Mouse (Mus musculus) hindbrain, embryonic 13.5 days (tissue): Measurements from ENCODE around the gene Lyrm7. TPM values are rescaled to one million over a fixed set of nuclear protein-coding genes. Genes with fewer than 3 reads are reported as not detected.

Experiments used
- ATAC-seq: fragments of 200-750 bp; cut with Nextera tagmentation; 2 replicates; pipeline ENCODE4 v1.8.0; 2017; ENCODE audit warnings: moderate TSS enrichment; ENCODE audit not compliant: low FRiP score
- H3K27ac ChIP-seq: fragments of 300-500 bp; sonication (generic); 2 replicates; pipeline ENCODE4 v1.5.1; 2015; ENCODE audit warnings: inconsistent platforms, mild to moderate bottlenecking, moderate library complexity
- H3K27me3 ChIP-seq: fragments of 300-500 bp; sonication (generic); 2 replicates; pipeline ENCODE4 v1.6.1; 2015; ENCODE audit warnings: mild to moderate bottlenecking, inconsistent platforms
- H3K36me3 ChIP-seq: fragments of 300-500 bp; sonication (generic); 2 replicates; pipeline ENCODE4 v1.6.1; 2015; ENCODE audit warnings: mild to moderate bottlenecking, inconsistent platforms
- H3K4me1 ChIP-seq: fragments of 300-500 bp; sonication (generic); replicated peaks from 2 replicates; pipeline ENCODE4 v1.6.1; 2015; ENCODE audit warnings: inconsistent platforms
- H3K4me2 ChIP-seq: fragments of 300-500 bp; sonication (generic); 2 replicates; pipeline ENCODE4 v1.6.1; 2015; ENCODE audit warnings: inconsistent platforms, mild to moderate bottlenecking, moderate library complexity
- H3K4me3 ChIP-seq: fragments of 300-500 bp; sonication (generic); 2 replicates; pipeline ENCODE4 v1.5.1; 2015; ENCODE audit warnings: mild to moderate bottlenecking, inconsistent platforms
- H3K9ac ChIP-seq: fragments of 300-500 bp; sonication (generic); 2 replicates; pipeline ENCODE4 v1.6.1; 2015; ENCODE audit warnings: mild to moderate bottlenecking, inconsistent platforms
- H3K9me3 ChIP-seq: fragments of 300-500 bp; sonication (generic); 2 replicates; pipeline ENCODE4 v1.6.1; 2016; ENCODE audit warnings: inconsistent platforms
- WGBS: fragments of 180-500 bp; shearing (Covaris S2); methylation state at CpG from one replicate; pipeline ENCODE4 v1.1.7; 2015; 5-methylcytosine and 5-hydroxymethylcytosine counted together
- polyA plus RNA-seq: library from polyadenylated mRNA; unstranded; fragments of >200 nt; fragmentation: Nextera tagmentation; extraction: Ambion mirVana; gene quantifications from 2 replicates; pipeline ENCODE4 v1.2.1, GENCODE M21; 2015

Lyrm7 gene
- 9.1 and 11.7 TPM in 2 replicates for polyA plus RNA-seq

GRCm38 (mm10) chr11:54860256-54861038, at the start of gene Lyrm7:
Lyrm7 (minus strand) TSS chr11:54860916.
- H3K27ac ChIP-seq: peak within 1 kb of the TSS; percentile 95
- H3K4me3 ChIP-seq: peak within 1 kb of the TSS; percentile 54

DNA sequence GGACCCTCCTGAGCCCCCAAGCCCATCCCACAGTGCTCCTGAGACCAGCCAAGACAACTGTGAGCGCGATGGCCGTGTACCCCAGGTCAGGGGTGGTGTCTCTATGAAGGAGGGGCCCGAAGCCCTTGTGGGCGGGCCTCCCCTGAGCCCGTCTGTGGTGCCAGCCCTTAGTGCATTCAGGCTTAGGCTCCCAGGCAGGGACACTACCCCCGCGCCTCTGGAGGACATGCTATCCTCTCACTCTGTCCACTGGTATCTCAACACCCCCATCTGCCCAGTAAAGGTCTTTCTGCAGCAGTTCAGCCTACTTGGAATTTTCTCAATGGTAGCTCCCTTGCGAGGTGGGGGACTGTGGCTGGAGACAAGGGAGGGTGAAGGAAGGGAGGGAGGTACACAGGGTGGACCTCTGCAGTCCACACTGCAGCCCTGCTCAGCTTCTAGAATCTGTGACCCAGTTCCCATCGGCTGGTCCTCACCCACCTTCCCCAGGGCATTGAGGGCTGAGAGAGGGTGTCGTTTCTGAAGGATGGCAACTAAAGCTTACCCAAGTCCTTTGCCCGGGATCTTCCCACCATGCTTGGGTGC, 49.5 kb upstream of the Lyrm7 start:
- 85% methylated on average over 12 of the region's 12 CpGs for WGBS
- Histone ChIP-seq H3K27ac (no peak overlapping the region), H3K4me3 (no peak overlapping the region), H3K9ac (no peak overlapping the region), H3K4me2 (no peak overlapping the region), H3K9me3 (no peaks in the 10 kb centered on the region), H3K27me3 (no peaks in the 10 kb centered on the region), H3K36me3 (peaks cover 65% of the 10 kb centered on the region), H3K4me1 (no peaks in the 10 kb centered on the region)
- ATAC-seq: no peak

More at GRCm38 (mm10) chr11:54860256-54861038, at the start of gene Lyrm7:
- H3K9ac ChIP-seq: peak within 1 kb of the TSS; percentile 78
- H3K4me2 ChIP-seq: peak within 1 kb of the TSS; percentile 65
- no peaks in the 10 kb centered on the region for H3K27me3 ChIP-seq
- no peaks in the 10 kb centered on the region for H3K36me3 ChIP-seq
- peaks cover 19% of the 10 kb centered on the region for H3K4me1 ChIP-seq
- under 1% methylated on average over 42 of the region's 42 CpGs for WGBS
- ATAC-seq: peak; percentile 98
- H3K9me3 ChIP-seq: no peaks in the 10 kb centered on the region

DNA sequence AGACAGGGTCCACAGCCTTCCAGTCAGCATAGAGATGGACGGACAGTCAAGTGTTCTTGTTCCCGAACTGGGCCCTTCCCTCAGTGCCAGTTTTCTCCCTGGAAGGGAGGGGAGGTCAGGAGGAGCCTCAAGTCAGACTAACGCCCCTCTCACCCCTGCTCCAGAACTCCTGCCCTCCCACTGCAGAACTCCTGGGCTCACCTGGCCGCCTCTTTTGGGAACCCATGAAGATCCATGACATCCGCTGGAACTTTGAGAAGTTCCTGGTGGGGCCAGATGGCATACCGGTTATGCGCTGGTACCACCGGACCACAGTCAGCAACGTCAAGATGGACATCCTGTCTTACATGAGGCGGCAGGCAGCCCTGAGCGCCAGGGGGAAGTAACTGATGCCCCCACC, 48.6 kb upstream of the Lyrm7 start:
- H3K27ac ChIP-seq: no peak overlapping the region
- WGBS: 93% methylated on average over 11 of the region's 11 CpGs
- peaks cover 3% of the 10 kb centered on the region; the same call in 1 of the 2 replicates for H3K4me1 ChIP-seq
- H3K4me3 ChIP-seq: no peak overlapping the region
- no peak for ATAC-seq
- H3K9ac ChIP-seq: no peak overlapping the region
- H3K9me3 ChIP-seq: no peaks in the 10 kb centered on the region
- H3K27me3 ChIP-seq: no peaks in the 10 kb centered on the region
- peaks cover 56% of the 10 kb centered on the region for H3K36me3 ChIP-seq
- no peak overlapping the region for H3K4me2 ChIP-seq

GRCm38 (mm10) chr11:54907259-54907658, 46.5 kb upstream of the Lyrm7 start:
- H3K27me3 ChIP-seq: no peaks in the 10 kb centered on the region
- H3K4me1 ChIP-seq: peaks cover 17% of the 10 kb centered on the region
- peaks cover 39% of the 10 kb centered on the region for H3K36me3 ChIP-seq
- no peak overlapping the region for H3K4me2 ChIP-seq
- no peak overlapping the region for H3K9ac ChIP-seq
- no peak for ATAC-seq
- 90% methylated on average over 5 of the region's 5 CpGs for WGBS
- H3K9me3 ChIP-seq: no peaks in the 10 kb centered on the region
- H3K4me3 ChIP-seq: no peak overlapping the region
- no peak overlapping the region for H3K27ac ChIP-seq

- H3K4me3 ChIP-seq: no peak overlapping the region
- ATAC-seq: no peak
- no peak overlapping the region for H3K4me2 ChIP-seq
- peaks cover 18% of the 10 kb centered on the region for H3K4me1 ChIP-seq
- H3K27ac ChIP-seq: no peak overlapping the region
- H3K36me3 ChIP-seq: peaks cover 33% of the 10 kb centered on the region
- no peaks in the 10 kb centered on the region for H3K27me3 ChIP-seq
- no peaks in the 10 kb centered on the region for H3K9me3 ChIP-seq
- 83% methylated on average over 4 of the region's 4 CpGs for WGBS
- H3K9ac ChIP-seq: no peak overlapping the region
Measured at GRCm38 (mm10) chr11:54906466-54906865, 45.8 kb upstream of the Lyrm7 start.

- Histone ChIP-seq H3K36me3 (peaks cover 27% of the 10 kb centered on the region), H3K27ac (no peak overlapping the region), H3K4me2 (no peak overlapping the region), H3K4me3 (no peak overlapping the region), H3K27me3 (no peaks in the 10 kb centered on the region), H3K9me3 (no peaks in the 10 kb centered on the region), H3K9ac (no peak overlapping the region), H3K4me1 (peaks cover 18% of the 10 kb centered on the region)
- WGBS: 70% methylated on average over 4 of the region's 4 CpGs
- ATAC-seq: no peak
Measured at GRCm38 (mm10) chr11:54905931-54906330, 45.2 kb upstream of the Lyrm7 start.

- Histone ChIP-seq H3K9me3 (no peaks in the 10 kb centered on the region), H3K27me3 (no peaks in the 10 kb centered on the region), H3K4me3 (no peak overlapping the region), H3K4me2 (no peak overlapping the region), H3K9ac (no peak overlapping the region), H3K4me1 (peaks cover 18% of the 10 kb centered on the region), H3K36me3 (peaks cover 19% of the 10 kb centered on the region), H3K27ac (no peak overlapping the region)
- 76% methylated on average over 3 of the region's 3 CpGs for WGBS
- ATAC-seq: no peak
Measured at GRCm38 (mm10) chr11:54905086-54905485, 44.4 kb upstream of the Lyrm7 start.

- no peaks in the 10 kb centered on the region for H3K27me3 ChIP-seq
- H3K4me2 ChIP-seq: no peak overlapping the region
- peaks cover 11% of the 10 kb centered on the region for H3K36me3 ChIP-seq
- H3K9me3 ChIP-seq: no peaks in the 10 kb centered on the region
- no peak for ATAC-seq
- peaks cover 18% of the 10 kb centered on the region for H3K4me1 ChIP-seq
- 42% methylated on average over 4 of the region's 4 CpGs for WGBS
- no peak overlapping the region for H3K27ac ChIP-seq
- H3K4me3 ChIP-seq: no peak overlapping the region
- no peak overlapping the region for H3K9ac ChIP-seq
Measured at GRCm38 (mm10) chr11:54903940-54904706, 43.4 kb upstream of the Lyrm7 start.

DNA sequence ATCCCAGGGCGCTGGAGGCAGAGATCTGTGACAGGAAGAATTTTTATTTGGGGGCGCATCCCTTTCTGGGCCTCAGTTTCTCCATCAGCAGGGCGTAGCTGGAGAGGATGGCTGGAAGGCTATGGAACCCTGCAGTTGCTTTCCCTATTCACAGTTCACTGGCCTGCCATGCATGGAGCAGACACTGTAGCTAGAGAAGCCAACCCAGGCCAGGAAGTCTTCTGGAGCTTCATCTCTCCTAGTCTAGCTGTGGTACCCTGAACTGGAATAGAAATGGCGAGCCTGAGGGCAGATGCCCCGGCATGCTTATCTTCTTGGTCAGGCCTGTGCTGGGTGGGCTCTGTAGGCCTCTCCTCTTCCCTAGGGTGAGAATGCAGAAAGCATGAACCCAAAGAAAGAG, 42.6 kb upstream of the Lyrm7 start:
- peak overlapping the region; percentile 69 for H3K9ac ChIP-seq
- no peak for ATAC-seq
- peak overlapping the region; percentile 80 for H3K4me2 ChIP-seq
- H3K36me3 ChIP-seq: peaks cover 3% of the 10 kb centered on the region; the same call in 1 of the 2 replicates
- H3K27me3 ChIP-seq: no peaks in the 10 kb centered on the region
- H3K4me1 ChIP-seq: peaks cover 18% of the 10 kb centered on the region
- 74% methylated on average over 5 of the region's 5 CpGs for WGBS
- no peaks in the 10 kb centered on the region for H3K9me3 ChIP-seq
- peak overlapping the region; percentile 55 for H3K4me3 ChIP-seq
- H3K27ac ChIP-seq: no peak overlapping the region

- H3K9ac ChIP-seq: peak within 1 kb of the TSS; percentile 69
- H3K4me3 ChIP-seq: peak within 1 kb of the TSS; percentile 55
- no peak within 1 kb of the TSS for H3K27ac ChIP-seq
- no peaks in the 10 kb centered on the region for H3K9me3 ChIP-seq
- H3K36me3 ChIP-seq: no peaks in the 10 kb centered on the region
- peak within 1 kb of the TSS; percentile 80 for H3K4me2 ChIP-seq
- no peaks in the 10 kb centered on the region for H3K27me3 ChIP-seq
- WGBS: 14% methylated on average over 45 of the region's 45 CpGs
- H3K4me1 ChIP-seq: peaks cover 18% of the 10 kb centered on the region
- peak; percentile 91 for ATAC-seq
Measured at GRCm38 (mm10) chr11:54902333-54903323, 41.9 kb upstream of the Lyrm7 start, which contains the start of gene Gpx3. Gpx3 (plus strand) TSS chr11:54902453.

- Histone ChIP-seq H3K4me1 (peaks cover 18% of the 10 kb centered on the region), H3K9ac (no peak overlapping the region), H3K4me2 (no peak overlapping the region), H3K36me3 (no peaks in the 10 kb centered on the region), H3K4me3 (no peak overlapping the region), H3K27me3 (no peaks in the 10 kb centered on the region), H3K27ac (no peak overlapping the region), H3K9me3 (no peaks in the 10 kb centered on the region)
- WGBS: 75% methylated on average over 4 of the region's 4 CpGs
- no peak for ATAC-seq
Measured at GRCm38 (mm10) chr11:54899657-54900056, 38.9 kb upstream of the Lyrm7 start.
